Mouse (Mus musculus): ENCODE measurements at regions not wholly inside any gene's neighbourhood (a gene's known extent, or its start where the extent isn't known, plus 50 kb on each side); places are given as distances from the start of the nearest gene placed in this dataset.

DNA sequence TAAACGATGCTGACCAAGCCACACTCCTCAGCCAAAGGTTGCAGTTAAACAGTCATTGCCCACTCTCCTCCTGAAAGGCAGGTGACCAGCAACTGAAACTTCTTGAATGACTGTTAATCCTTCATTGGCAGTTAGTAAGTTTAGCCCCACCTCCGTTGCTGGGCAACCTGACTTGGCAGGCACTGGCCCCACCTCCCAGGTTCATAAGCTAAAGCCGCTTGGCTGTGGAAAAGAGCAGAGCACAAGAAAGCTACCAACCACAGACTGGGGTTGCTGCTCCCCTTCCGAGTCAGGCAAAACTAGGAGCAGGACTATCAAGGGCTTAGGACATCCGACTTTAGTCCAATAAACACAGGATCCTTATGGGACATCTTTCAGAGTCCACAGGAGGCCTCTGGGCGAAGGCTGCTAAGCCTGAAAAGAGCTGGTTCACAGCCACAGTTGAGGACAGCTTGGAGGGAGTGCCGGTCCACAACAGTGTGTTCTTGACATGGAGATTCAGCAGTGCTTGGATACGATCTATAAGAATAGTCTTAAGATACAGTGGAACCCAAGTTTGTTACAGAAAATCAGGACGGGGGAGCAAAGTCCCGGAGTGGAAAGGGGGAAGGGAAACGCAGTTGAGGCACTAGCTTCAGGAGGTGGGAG lies 67.7 kb upstream of the Kcnma1 start:
- ATAC-seq (replicated peaks in 1 of 2; ENCODE audit: insufficient read depth in 1 of 2, low FRiP score in 2 of 2, low TSS enrichment in 1 of 2, low read depth in 1 of 2, poor library complexity in 2 of 2, severe bottlenecking in 2 of 2): peak in 1 of 2 experiments; percentile 29; a peak in 1 of 4 replicates

DNA sequence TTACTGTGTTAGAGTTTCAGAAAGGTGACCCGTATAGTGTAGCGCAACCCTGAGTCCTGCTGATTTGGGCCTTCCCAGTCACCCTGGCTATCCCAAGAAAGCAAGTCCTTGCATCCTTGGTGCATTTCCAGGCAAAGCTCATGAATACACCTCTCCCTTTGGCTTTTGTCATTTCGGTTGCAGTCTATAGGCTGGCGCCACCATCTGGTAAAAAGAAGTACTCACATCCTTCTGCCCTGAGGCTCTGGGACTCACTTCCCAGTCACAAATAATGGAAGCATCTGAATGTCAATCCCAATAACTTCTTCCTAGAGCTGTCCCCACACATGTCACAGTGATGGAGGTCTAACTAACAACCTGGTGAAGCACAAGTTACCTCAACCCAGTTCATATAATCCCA lies 54.4 kb upstream of the Kcnma1 start:
- ATAC-seq (replicated peaks in 1 of 2; ENCODE audit: insufficient read depth in 1 of 2, low FRiP score in 2 of 2, low TSS enrichment in 1 of 2, low read depth in 1 of 2, poor library complexity in 2 of 2, severe bottlenecking in 2 of 2): no peak

GRCm38 (mm10) chr14:24067657-24068056 lies 53.4 kb upstream of the Kcnma1 start:
- no peak for ATAC-seq (replicated peaks in 1 of 2; ENCODE audit: insufficient read depth in 1 of 2, low FRiP score in 2 of 2, low TSS enrichment in 1 of 2, low read depth in 1 of 2, poor library complexity in 2 of 2, severe bottlenecking in 2 of 2)

DNA sequence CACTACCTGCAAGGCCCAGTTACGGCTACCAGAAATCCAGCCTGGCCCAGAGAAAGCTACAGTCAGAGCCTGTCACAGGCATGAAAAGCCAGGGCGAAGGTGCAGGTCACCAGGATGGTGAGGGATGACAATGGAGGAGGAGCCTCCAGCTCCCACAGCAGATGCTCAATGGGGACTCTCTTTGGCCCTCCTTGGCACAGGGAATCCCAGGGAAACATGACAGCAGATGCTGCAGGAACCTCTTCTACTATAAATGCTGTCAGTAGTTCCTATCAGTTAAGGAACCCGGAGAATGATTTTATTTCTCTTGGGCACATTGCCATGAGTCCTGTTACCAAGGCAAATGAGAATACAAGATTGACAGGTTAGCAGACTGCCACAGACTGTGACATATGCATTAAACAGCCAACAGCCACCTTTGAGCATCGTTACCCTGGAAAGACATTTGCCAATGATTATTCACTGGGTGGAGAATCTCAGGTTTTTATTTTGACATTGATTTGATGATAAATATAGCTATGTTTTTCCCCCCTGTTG lies 51.0 kb upstream of the Kcnma1 start:
- no peak for ATAC-seq (replicated peaks in 1 of 2; ENCODE audit: insufficient read depth in 1 of 2, low FRiP score in 2 of 2, low TSS enrichment in 1 of 2, low read depth in 1 of 2, poor library complexity in 2 of 2, severe bottlenecking in 2 of 2)
